Comparison of ENCODE assay signal across 13 mouse cellular contexts in genomic region chr8:83342693-83343092, GRCm38 (mm10). TPM values are rescaled to one million over a fixed set of nuclear protein-coding genes. Genes with fewer than 3 reads are reported as not detected.
A peak's percentile ranks its signal among the peaks of the same experiment; 100 is the strongest.
DNase-seq lines count a peak whose midpoint lies in the region; ATAC-seq and TF ChIP-seq lines count a peak whose summit lies in the region.
"Had no signal": no experiment of that assay in that cellular context is flagged by ENCODE, and none has a peak within 500 bp of the region (broad histone marks: within the 10 kb centered on the region; RNA-seq: fewer than 3 reads in every experiment).

No protein-coding gene starts in this region.

- no peak overlapping the region for H3K4me2 ChIP-seq in heart, postnatal 0 days (ENCODE audit: low read depth, low read length)
- H3K4me2 ChIP-seq in lung, embryonic 14.5 days = no peak overlapping the region
- H3K4me2 ChIP-seq: hindbrain, embryonic 15.5 days; limb, embryonic 12.5 days; neural tube, embryonic 12.5 days had no signal

- peak; percentile 38 for DNase-seq in heart, postnatal 0 days (ENCODE audit: low spot score)
- DNase-seq in heart, adult 8-10 months (ENCODE audit: low spot score) = no peak
- DNase-seq in lung, embryonic 14.5 days = peak; percentile 75
- DNase-seq in lung, postnatal 4 days = no peak
- DNase-seq in Patski (ENCODE audit: low read depth, low spot score) = no peak
- peak; percentile 29 for DNase-seq in retina, postnatal 7 days (ENCODE audit: low read depth, low spot score)
- no peak for DNase-seq in thymus, postnatal 14 days
- DNase-seq: adrenal gland, postnatal 14 days; thymus, adult 18-20 months had no signal

- POLR2A ChIA-PET in Patski (lab: Charles Lee) = no interaction called here

- ATAC-seq in heart, postnatal 0 days (ENCODE audit: insufficient read depth, low read depth) = no peak
- ATAC-seq in lung, embryonic 14.5 days (ENCODE audit: insufficient read depth) = no peak
- ATAC-seq in Patski = no peak

- TF ChIP-seq EP300 in heart, postnatal 0 days (IDR thresholded peaks at IDR 0.05; ENCODE audit: low read depth) = no peak

- no peak overlapping the region for H3K9ac ChIP-seq in heart, postnatal 0 days (replicated peaks; ENCODE audit: low read depth, low read length)
- H3K9ac ChIP-seq in lung, embryonic 14.5 days = no peak overlapping the region
- H3K9ac ChIP-seq: hindbrain, embryonic 15.5 days; limb, embryonic 12.5 days; neural tube, embryonic 12.5 days had no signal

- no peaks in the 10 kb centered on the region for H3K9me3 ChIP-seq in heart, postnatal 0 days (replicated peaks; ENCODE audit: control insufficient read depth, low read length)
- no peaks in the 10 kb centered on the region for H3K9me3 ChIP-seq in lung, embryonic 14.5 days (ENCODE audit: low read depth, low read length)
- H3K9me3 ChIP-seq: hindbrain, embryonic 15.5 days; neural tube, embryonic 12.5 days had no signal

- CTCF ChIA-PET in Patski (lab: Charles Lee) = interaction anchor here (0.5 to 2.0 kb wide), 7 partner anchors 20 to 278 kb away, joined by 3 to 23 read pairs (median 3); no protein-coding TSS in a partner anchor

- TF ChIP-seq CTCF in heart, postnatal 0 days (IDR thresholded peaks at IDR 0.05; ENCODE audit: low read depth) = peak; percentile 46
- TF ChIP-seq CTCF in lung, embryonic 14.5 days (IDR thresholded peaks at IDR 0.05; ENCODE audit: low read depth) = peak; percentile 36
- TF ChIP-seq CTCF in Patski (IDR thresholded peaks at IDR 0.05) = peak; percentile 56

- no peak overlapping the region for H3K27ac ChIP-seq in heart, postnatal 0 days (ENCODE audit: low read depth)
- no peak overlapping the region for H3K27ac ChIP-seq in lung, embryonic 14.5 days (ENCODE audit: low read depth)
- H3K27ac ChIP-seq: hindbrain, embryonic 15.5 days; limb, embryonic 12.5 days; neural tube, embryonic 12.5 days had no signal

- no peaks in the 10 kb centered on the region for H3K4me1 ChIP-seq in heart, postnatal 0 days (ENCODE audit: control insufficient read depth, insufficient read depth)
- H3K4me1 ChIP-seq in lung, embryonic 14.5 days (ENCODE audit: insufficient read depth) = no peaks in the 10 kb centered on the region
- H3K4me1 ChIP-seq: hindbrain, embryonic 15.5 days; neural tube, embryonic 12.5 days had no signal

- no peaks in the 10 kb centered on the region for H3K36me3 ChIP-seq in heart, postnatal 0 days (replicated peaks; ENCODE audit: control insufficient read depth, insufficient read depth, low read length)
- no peaks in the 10 kb centered on the region for H3K36me3 ChIP-seq in lung, embryonic 14.5 days (ENCODE audit: insufficient read depth)
- H3K36me3 ChIP-seq: hindbrain, embryonic 15.5 days; limb, embryonic 12.5 days; neural tube, embryonic 12.5 days had no signal

- H3K4me3 ChIP-seq in heart, postnatal 0 days (ENCODE audit: low read depth, low read length) = no peak overlapping the region
- H3K4me3 ChIP-seq in lung, embryonic 14.5 days (ENCODE audit: low read depth, low read length) = no peak overlapping the region
- H3K4me3 ChIP-seq: erythroblast, embryonic 14.5 days; hindbrain, embryonic 15.5 days; limb, embryonic 12.5 days; neural tube, embryonic 12.5 days had no signal

- H3K27me3 ChIP-seq in heart, postnatal 0 days (ENCODE audit: control insufficient read depth, insufficient read depth, low read length) = no peaks in the 10 kb centered on the region
- no peaks in the 10 kb centered on the region for H3K27me3 ChIP-seq in lung, embryonic 14.5 days (ENCODE audit: insufficient read depth, low read length)
- H3K27me3 ChIP-seq in Patski = peaks cover 16% of the 10 kb centered on the region
- H3K27me3 ChIP-seq: hindbrain, embryonic 15.5 days; limb, embryonic 12.5 days; neural tube, embryonic 12.5 days had no signal

- in situ Hi-C loops in Patski (cut with MboI; ENCODE audit: low pct_unique_long_range_greater_than_20kb) = loop anchor here (5.0 kb wide), 2 partner anchors 40 to 85 kb away; no protein-coding TSS in a partner anchor

RNA-seq across cellular contexts. Expression of gene Mgat4d, which starts 5.6 kb away (rescaled TPM):
- not detected in 2 replicates for total RNA-seq in heart, postnatal 0 days (2014; rRNA removed; ENCODE audit: low replicate concordance)
- polyA plus RNA-seq in heart, postnatal 0 days (2015; fragmentation: Nextera tagmentation; extraction: Ambion mirVana) = not detected in 2 replicates
- not detected for total RNA-seq in heart, adult 8-10 months (2022)
- not detected in 2 replicates for polyA plus RNA-seq in lung, embryonic 14.5 days (2014; fragmentation: Nextera tagmentation; extraction: Ambion mirVana)
- polyA plus RNA-seq in Patski (2021) = not detected
- total RNA-seq: adrenal gland, postnatal 14 days had no signal
- polyA plus RNA-seq: erythroblast, embryonic 14.5 days; hindbrain, embryonic 15.5 days; limb, embryonic 12.5 days; neural tube, embryonic 12.5 days had no signal

RNA-seq across cellular contexts. Expression of gene Elmod2, which starts 10.4 kb away (rescaled TPM):
- total RNA-seq in heart, postnatal 0 days (2014; rRNA removed; ENCODE audit: low replicate concordance) = 8.2 and 9.2 TPM in 2 replicates
- polyA plus RNA-seq in heart, postnatal 0 days (2015; fragmentation: Nextera tagmentation; extraction: Ambion mirVana) = 5.6 and 6.0 TPM in 2 replicates
- 10 to 100 TPM in 1 of 4 experiments, 1 to 10 TPM in 3; 7.0 to 10.4 (median 9.5) TPM for total RNA-seq in heart, adult 8-10 months (2022)
- polyA plus RNA-seq in lung, embryonic 14.5 days (2014; fragmentation: Nextera tagmentation; extraction: Ambion mirVana) = 15.9 and 16.2 TPM in 2 replicates
- 8.8 TPM for polyA plus RNA-seq in Patski (2021)

RNA-seq across cellular contexts. Expression of gene Clgn, which starts 47.0 kb away (rescaled TPM):
- not detected in 2 replicates for total RNA-seq in heart, postnatal 0 days (2014; rRNA removed; ENCODE audit: low replicate concordance)
- polyA plus RNA-seq in heart, postnatal 0 days (2015; fragmentation: Nextera tagmentation; extraction: Ambion mirVana) = not detected in 2 replicates
- not detected for total RNA-seq in heart, adult 8-10 months (2022)
- polyA plus RNA-seq in lung, embryonic 14.5 days (2014; fragmentation: Nextera tagmentation; extraction: Ambion mirVana) = 0.05 and 0.12 TPM in 2 replicates
- not detected for polyA plus RNA-seq in Patski (2021)
- polyA plus RNA-seq: erythroblast, embryonic 14.5 days had no signal

RNA-seq across cellular contexts. Expression of gene Ucp1, which starts 52.5 kb away (rescaled TPM):
- not detected in 2 replicates for total RNA-seq in heart, postnatal 0 days (2014; rRNA removed; ENCODE audit: low replicate concordance)
- polyA plus RNA-seq in heart, postnatal 0 days (2015; fragmentation: Nextera tagmentation; extraction: Ambion mirVana) = 0.63 TPM in 1 of 2 replicates, not detected in the other
- 1 to 10 TPM; 1.7 to 2.8 (median 2.2) TPM for total RNA-seq in heart, adult 8-10 months (2022)
- polyA plus RNA-seq in lung, embryonic 14.5 days (2014; fragmentation: Nextera tagmentation; extraction: Ambion mirVana) = not detected in 2 replicates
- not detected for polyA plus RNA-seq in Patski (2021)
- polyA plus RNA-seq: erythroblast, embryonic 14.5 days; hindbrain, embryonic 15.5 days; limb, embryonic 12.5 days had no signal

Comparison
In these comparisons a context has a peak if more than half of its experiments do, and no peak if none do; other contexts are left out.
1. DNase-seq: peak in heart, postnatal 0 days (single experiment), lung, embryonic 14.5 days (single experiment) and retina, postnatal 7 days (single experiment); none in heart, adult 8-10 months (single experiment), lung, postnatal 4 days (0 of 2), Patski (single experiment) and thymus, postnatal 14 days (single experiment).
2. Peak in every context shown above with its lines, with median percentiles within 50 percentile points of each other: CTCF ChIP-seq.